Mouse (Mus musculus): ENCODE data around the gene Pdcd4. TPM values are rescaled to one million over a fixed set of nuclear protein-coding genes. Genes with fewer than 3 reads are reported as not detected.

The Pdcd4 gene
- polyA plus RNA-seq, 1 experiment from 2014 or later = 122 TPM

DNA sequence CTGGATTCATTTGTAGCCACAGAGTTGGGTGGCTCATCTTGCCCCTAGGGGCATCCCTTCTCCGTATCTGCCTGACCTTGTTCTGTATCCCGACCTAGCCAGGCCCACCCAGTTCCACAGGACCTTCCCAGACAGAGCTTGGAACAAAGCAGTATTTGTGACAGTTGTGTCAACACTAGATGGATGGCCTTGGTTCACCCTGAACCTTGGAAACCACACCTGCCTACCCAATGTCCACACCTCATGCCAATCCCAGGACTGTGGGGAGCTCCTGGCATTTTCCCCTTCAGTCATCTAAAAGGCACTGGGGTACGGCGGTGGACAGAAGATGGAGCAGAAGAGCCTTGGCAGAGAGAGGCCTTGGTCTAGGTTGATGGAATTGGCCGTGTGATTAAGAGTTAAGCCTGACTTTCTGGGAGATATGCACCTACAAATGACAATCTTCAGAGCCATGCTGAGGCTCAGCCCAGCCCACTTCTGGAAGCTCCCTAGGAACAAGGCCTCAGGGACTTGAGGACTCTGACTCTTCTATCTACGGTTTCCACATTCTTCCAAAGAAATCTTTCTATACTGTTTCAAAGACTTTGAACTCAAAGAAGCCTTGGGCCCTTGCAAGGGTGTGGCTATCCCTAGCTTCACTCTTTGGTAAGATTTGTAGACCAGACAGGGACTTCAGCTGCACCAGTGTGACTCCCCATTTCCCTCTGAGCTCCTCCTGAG, 18.9 kb upstream of the Pdcd4 start:
- ATAC-seq (ENCODE audit: insufficient number of reproducible peaks, low FRiP score, low TSS enrichment, low read depth) = no peak
- no peak overlapping the region for H3K4me2 ChIP-seq (replicated peaks)
- H3K9ac ChIP-seq = no peak overlapping the region
- 77% methylated on average over 6 of the region's 6 CpGs for WGBS
- H3K27me3 ChIP-seq = no peaks in the 10 kb centered on the region
- H3K9me3 ChIP-seq (replicated peaks) = no peaks in the 10 kb centered on the region
- peaks cover 23% of the 10 kb centered on the region for H3K4me1 ChIP-seq
- no peak overlapping the region for H3K27ac ChIP-seq (replicated peaks)
- H3K4me3 ChIP-seq (replicated peaks) = no peak overlapping the region
- H3K36me3 ChIP-seq = no peaks in the 10 kb centered on the region

DNA sequence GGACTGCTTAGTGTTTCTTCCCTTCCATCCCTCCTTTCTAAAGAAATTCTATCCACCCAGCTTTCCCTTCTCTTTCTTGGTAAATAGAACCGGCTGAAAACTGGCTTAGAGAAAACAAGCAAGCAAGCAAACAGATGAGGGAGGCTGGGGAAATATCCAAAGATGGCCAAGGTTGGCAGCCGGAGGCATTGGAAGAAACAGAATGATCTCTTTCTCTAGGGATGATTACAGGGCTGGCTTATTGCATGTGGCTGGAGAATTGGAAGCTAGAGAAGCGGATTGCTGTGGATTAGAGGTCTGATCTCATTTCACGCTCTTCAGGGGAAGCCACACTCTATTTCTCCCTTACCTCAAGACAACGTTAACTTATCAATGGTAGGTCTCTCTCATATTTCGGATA, 16.8 kb upstream of the Pdcd4 start:
- Histone ChIP-seq H3K9me3 (replicated peaks) (no peaks in the 10 kb centered on the region), H3K4me1 (peaks cover 23% of the 10 kb centered on the region), H3K4me2 (replicated peaks) (no peak overlapping the region), H3K9ac (no peak overlapping the region), H3K36me3 (no peaks in the 10 kb centered on the region), H3K27me3 (no peaks in the 10 kb centered on the region), H3K27ac (replicated peaks) (peak overlapping the region; percentile 73), H3K4me3 (replicated peaks) (no peak overlapping the region)
- ATAC-seq (ENCODE audit: insufficient number of reproducible peaks, low FRiP score, low TSS enrichment, low read depth) = no peak
- WGBS = 55% methylated on average over 6 of the region's 6 CpGs

DNA sequence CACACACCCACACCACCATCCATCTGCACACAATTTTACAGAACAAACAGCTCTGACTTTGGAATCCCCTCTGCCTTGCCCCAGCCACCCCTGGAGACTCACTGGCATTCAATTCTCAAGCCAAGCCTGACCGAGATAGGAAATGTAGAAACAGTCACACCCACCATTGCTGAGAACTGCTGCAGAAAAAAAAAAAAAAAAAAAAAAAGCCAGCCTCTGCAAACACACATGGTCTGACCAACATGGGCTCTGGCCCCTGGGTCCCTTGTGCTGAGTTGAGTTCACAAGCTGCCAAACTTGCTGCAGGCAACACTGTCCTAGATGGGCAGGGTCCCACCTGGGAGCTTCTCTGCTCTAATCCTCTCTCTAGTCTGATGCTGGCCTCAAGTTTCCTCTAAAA, 14.3 kb upstream of the Pdcd4 start:
- Histone ChIP-seq H3K27me3 (no peaks in the 10 kb centered on the region), H3K9ac (no peak overlapping the region), H3K4me2 (replicated peaks) (no peak overlapping the region), H3K4me3 (replicated peaks) (no peak overlapping the region), H3K4me1 (peaks cover 23% of the 10 kb centered on the region), H3K27ac (replicated peaks) (peak overlapping the region; percentile 13), H3K9me3 (replicated peaks) (no peaks in the 10 kb centered on the region), H3K36me3 (no peaks in the 10 kb centered on the region)
- WGBS = 28% methylated on average over 1 of the region's 1 CpGs
- no peak for ATAC-seq (ENCODE audit: insufficient number of reproducible peaks, low FRiP score, low TSS enrichment, low read depth)

DNA sequence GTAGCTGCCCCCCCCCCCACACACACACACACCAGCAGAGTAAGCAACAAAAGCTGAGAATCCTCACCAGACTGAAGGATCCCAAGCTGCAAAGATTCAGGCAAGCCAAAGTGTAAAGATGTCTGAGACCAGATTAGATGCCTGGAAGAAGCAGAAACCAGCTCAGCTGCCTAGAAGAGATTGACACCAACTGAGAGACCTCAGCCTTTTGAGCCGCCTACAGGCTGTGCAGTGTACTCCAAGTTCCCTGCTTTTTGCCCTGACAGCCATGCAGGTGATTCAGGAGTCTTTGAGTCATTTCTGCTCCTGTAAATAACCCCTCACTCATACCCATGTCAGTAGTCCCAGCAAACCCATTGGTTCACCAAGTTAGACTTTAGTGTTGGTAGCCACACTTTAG, 11.6 kb upstream of the Pdcd4 start:
- 83% methylated on average over 1 of the region's 1 CpGs for WGBS
- H3K27ac ChIP-seq (replicated peaks) = no peak overlapping the region
- no peak for ATAC-seq (ENCODE audit: insufficient number of reproducible peaks, low FRiP score, low TSS enrichment, low read depth)
- peaks cover 15% of the 10 kb centered on the region; the same call in 1 of the 2 replicates for H3K4me1 ChIP-seq
- no peak overlapping the region for H3K4me2 ChIP-seq (replicated peaks)
- no peaks in the 10 kb centered on the region for H3K9me3 ChIP-seq (replicated peaks)
- no peaks in the 10 kb centered on the region for H3K27me3 ChIP-seq
- no peak overlapping the region for H3K4me3 ChIP-seq (replicated peaks)
- no peak overlapping the region for H3K9ac ChIP-seq
- H3K36me3 ChIP-seq = no peaks in the 10 kb centered on the region

DNA sequence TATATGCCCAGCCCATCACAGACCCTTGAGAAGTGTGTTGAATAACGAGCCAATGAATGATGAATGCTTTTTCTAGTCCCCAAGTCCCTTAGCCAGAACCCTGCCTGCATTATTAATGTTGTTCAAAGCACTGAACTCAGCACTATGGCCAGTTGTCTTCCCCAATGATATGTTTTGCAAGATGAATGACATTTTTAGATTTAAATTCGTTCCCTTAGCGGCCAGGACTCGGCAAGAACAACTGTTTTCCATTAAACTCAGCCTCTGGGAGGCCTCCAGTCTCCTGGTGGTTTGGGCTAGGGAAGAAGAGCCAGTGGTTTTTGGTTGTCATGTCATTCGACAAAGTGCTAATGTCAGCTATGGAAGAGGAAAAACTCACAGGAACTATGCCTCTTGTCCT, 10.2 kb upstream of the Pdcd4 start:
- Histone ChIP-seq H3K9ac (no peak overlapping the region), H3K36me3 (no peaks in the 10 kb centered on the region), H3K27me3 (no peaks in the 10 kb centered on the region), H3K9me3 (replicated peaks) (no peaks in the 10 kb centered on the region), H3K4me3 (replicated peaks) (no peak overlapping the region), H3K4me1 (peaks cover 4% of the 10 kb centered on the region; the same call in 1 of the 2 replicates), H3K4me2 (replicated peaks) (no peak overlapping the region), H3K27ac (replicated peaks) (peak overlapping the region; percentile 58)
- no peak for ATAC-seq (ENCODE audit: insufficient number of reproducible peaks, low FRiP score, low TSS enrichment, low read depth)
- WGBS = 34% methylated on average over 5 of the region's 5 CpGs

DNA sequence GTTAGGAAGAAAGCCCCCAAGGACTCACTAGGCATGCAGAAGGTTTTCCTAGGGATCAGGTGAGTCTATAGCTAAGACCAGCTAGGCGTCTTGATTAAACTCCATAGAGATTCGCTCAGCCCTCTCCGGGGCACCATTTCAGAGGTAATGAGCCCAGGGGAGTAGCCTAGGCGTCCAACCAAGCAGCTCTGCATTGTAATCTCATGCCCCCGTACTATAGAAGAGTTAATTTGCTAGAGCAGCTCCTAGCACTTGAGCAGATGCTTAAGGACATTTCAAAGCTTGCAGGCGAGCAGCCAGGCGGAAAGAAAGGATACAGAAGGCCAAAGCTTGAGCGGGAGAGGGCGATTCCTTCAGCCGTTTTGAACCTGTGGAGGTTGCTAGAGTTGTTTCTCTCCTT, 6.6 kb upstream of the Pdcd4 start:
- Histone ChIP-seq H3K4me1 (peaks cover 4% of the 10 kb centered on the region; the same call in 1 of the 2 replicates), H3K27me3 (no peaks in the 10 kb centered on the region), H3K27ac (replicated peaks) (no peak overlapping the region), H3K36me3 (no peaks in the 10 kb centered on the region), H3K9ac (no peak overlapping the region), H3K4me3 (replicated peaks) (no peak overlapping the region), H3K4me2 (replicated peaks) (no peak overlapping the region), H3K9me3 (replicated peaks) (no peaks in the 10 kb centered on the region)
- WGBS = 58% methylated on average over 10 of the region's 10 CpGs
- no peak for ATAC-seq (ENCODE audit: insufficient number of reproducible peaks, low FRiP score, low TSS enrichment, low read depth)

DNA sequence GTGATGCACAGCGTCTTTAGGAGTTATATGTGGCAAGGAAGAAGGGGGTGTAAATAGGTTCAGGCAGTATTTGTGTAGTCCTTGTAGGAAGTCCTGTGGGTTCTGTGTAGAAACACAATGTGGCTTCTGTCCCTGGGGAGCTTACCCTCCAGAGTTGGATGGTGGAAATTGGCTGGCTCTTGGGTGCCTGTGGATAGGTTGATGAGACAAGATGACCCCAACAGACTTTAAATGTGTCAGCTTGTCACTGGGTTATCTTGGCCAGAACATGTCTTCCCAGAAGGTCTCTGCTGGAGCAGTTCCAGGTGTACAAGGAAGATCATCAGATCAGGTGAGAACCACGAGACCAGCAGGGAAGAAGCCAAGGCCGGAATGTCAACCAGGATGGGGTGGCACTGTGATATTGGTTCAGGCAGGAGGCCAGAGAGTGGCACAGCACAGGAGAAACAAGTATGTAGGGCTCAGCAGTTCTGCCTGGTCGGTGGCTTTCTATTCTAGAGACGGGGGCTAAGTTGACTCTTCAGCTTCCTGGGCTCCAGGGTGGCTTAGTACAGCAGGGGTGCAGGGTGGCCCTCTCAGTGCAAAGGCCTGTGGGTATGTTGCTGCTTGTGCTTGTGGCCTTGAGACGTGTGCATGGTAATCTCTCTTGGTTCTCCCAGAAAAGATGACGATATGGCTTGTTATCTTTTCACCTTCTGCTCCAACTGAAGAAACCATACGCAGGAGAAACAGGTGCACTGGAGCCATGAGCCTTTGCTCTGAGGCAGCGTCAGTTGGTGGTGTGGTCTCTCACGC, 5.3 kb upstream of the Pdcd4 start:
- Histone ChIP-seq H3K4me3 (replicated peaks) (no peak overlapping the region), H3K4me2 (replicated peaks) (no peak overlapping the region), H3K27ac (replicated peaks) (no peak overlapping the region), H3K9me3 (replicated peaks) (no peaks in the 10 kb centered on the region), H3K9ac (no peak overlapping the region), H3K36me3 (no peaks in the 10 kb centered on the region), H3K4me1 (peaks cover 15% of the 10 kb centered on the region), H3K27me3 (no peaks in the 10 kb centered on the region)
- 86% methylated on average over 10 of the region's 10 CpGs for WGBS
- 0 out of 2 replicates have a peak, but pooled peaks have one; percentile 24 for ATAC-seq (ENCODE audit: insufficient number of reproducible peaks, low FRiP score, low TSS enrichment, low read depth)

DNA sequence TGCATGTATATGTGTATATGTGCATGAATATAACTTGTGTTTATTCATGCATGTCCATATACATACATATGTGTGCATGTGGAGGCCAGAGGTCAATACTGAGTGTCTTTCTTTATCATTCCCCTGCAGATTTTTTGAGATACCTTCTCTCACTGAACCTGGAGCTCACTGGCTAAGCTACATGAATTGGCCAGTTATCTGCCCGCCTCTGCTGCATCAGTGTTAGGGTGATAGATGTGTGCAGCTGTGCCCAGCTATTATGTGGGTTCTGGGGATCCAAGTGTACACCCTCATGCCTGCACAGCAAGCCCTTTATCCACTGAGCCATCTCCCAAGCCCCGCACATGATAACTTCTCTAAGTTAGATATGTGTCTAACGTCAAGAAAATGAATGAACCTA, 4.2 kb upstream of the Pdcd4 start:
- 78% methylated on average over 3 of the region's 3 CpGs for WGBS
- Histone ChIP-seq H3K36me3 (no peaks in the 10 kb centered on the region), H3K9ac (no peak overlapping the region), H3K4me2 (replicated peaks) (no peak overlapping the region), H3K27ac (replicated peaks) (no peak overlapping the region), H3K4me3 (replicated peaks) (no peak overlapping the region), H3K27me3 (no peaks in the 10 kb centered on the region), H3K9me3 (replicated peaks) (no peaks in the 10 kb centered on the region), H3K4me1 (peaks cover 26% of the 10 kb centered on the region)
- ATAC-seq (ENCODE audit: insufficient number of reproducible peaks, low FRiP score, low TSS enrichment, low read depth) = no peak

DNA sequence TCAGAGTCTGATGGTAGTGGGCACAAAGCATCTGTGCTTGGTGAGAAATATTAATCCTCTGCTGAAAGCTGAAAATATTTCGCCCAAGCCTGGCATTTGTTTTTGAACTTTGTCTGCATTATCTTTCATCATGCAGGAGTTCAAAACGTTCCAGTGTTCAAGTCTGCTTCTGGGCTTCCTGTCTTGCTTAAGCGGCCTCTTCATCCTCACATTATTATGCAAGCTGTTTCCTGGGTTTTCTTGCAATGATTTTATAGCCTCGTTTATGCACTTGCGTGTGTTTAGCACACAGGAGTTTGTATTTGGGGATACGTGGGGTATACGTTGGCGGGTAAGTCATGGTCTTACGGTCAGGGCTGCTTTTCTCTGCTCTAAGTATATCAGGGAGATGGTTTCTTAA, 3.7 kb upstream of the Pdcd4 start:
- ATAC-seq (ENCODE audit: insufficient number of reproducible peaks, low FRiP score, low TSS enrichment, low read depth) = no peak
- H3K27ac ChIP-seq (replicated peaks) = no peak overlapping the region
- WGBS = 75% methylated on average over 9 of the region's 9 CpGs
- no peaks in the 10 kb centered on the region for H3K27me3 ChIP-seq
- no peak overlapping the region for H3K4me2 ChIP-seq (replicated peaks)
- H3K9ac ChIP-seq = no peak overlapping the region
- no peak overlapping the region for H3K4me3 ChIP-seq (replicated peaks)
- H3K9me3 ChIP-seq (replicated peaks) = no peaks in the 10 kb centered on the region
- no peaks in the 10 kb centered on the region for H3K36me3 ChIP-seq
- H3K4me1 ChIP-seq = peaks cover 31% of the 10 kb centered on the region

DNA sequence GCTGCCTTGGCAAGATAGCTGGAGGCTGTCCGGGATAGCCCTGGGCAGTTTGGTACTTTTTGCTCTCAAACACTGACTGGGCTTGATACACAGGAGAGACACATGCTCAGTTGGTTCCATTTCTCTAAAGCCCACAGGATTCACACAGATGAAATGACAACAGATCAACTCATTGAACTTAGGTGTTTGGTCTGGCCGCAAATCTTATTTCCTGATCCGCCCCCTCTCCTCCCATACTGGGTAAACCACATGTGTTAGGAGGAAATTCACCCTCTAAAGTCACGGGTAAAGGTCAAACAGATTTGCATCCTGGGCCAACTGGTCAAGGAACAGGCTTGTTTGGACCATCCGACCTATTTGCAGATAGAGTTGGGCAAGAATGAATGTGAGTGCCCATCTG, 2.5 kb upstream of the Pdcd4 start:
- 63% methylated on average over 5 of the region's 5 CpGs for WGBS

DNA sequence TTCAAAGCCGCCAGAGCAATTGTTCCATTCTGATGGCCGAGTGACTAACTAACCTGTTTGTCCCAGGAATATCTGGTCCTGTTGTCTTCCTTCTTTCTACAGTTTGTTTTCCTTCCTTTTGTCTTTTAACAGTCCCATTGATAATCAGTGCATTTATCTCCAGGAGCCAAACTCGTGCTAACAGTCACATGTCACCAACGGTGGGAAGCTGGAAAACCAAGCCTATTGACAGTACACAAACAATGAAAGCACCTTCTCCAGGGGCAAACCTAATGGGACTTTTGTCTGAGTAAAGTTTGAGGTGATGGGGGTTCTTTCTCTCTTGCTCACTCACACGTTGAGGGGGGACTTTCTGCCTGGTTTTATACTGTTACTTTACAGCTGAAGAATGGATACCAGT, 1.8 kb upstream of the Pdcd4 start:
- WGBS = 62% methylated on average over 5 of the region's 5 CpGs

More for the DNA sequence above, 2.5 kb upstream of the Pdcd4 start:
- no peaks in the 10 kb centered on the region for H3K9me3 ChIP-seq (replicated peaks)
- H3K4me2 ChIP-seq (replicated peaks) = no peak overlapping the region
- no peak overlapping the region for H3K9ac ChIP-seq
- no peak overlapping the region for H3K4me3 ChIP-seq (replicated peaks)
- H3K4me1 ChIP-seq = peaks cover 43% of the 10 kb centered on the region
- ATAC-seq (ENCODE audit: insufficient number of reproducible peaks, low FRiP score, low TSS enrichment, low read depth) = no peak
- no peak overlapping the region for H3K27ac ChIP-seq (replicated peaks)
- no peaks in the 10 kb centered on the region for H3K27me3 ChIP-seq
- H3K36me3 ChIP-seq = no peaks in the 10 kb centered on the region

More for the DNA sequence above, 1.8 kb upstream of the Pdcd4 start:
- no peak overlapping the region for H3K27ac ChIP-seq (replicated peaks)
- no peak overlapping the region for H3K4me3 ChIP-seq (replicated peaks)
- H3K27me3 ChIP-seq = no peaks in the 10 kb centered on the region
- peaks cover 49% of the 10 kb centered on the region for H3K4me1 ChIP-seq
- no peaks in the 10 kb centered on the region for H3K9me3 ChIP-seq (replicated peaks)
- no peaks in the 10 kb centered on the region for H3K36me3 ChIP-seq
- H3K9ac ChIP-seq = no peak overlapping the region
- ATAC-seq (ENCODE audit: insufficient number of reproducible peaks, low FRiP score, low TSS enrichment, low read depth) = no peak
- no peak overlapping the region for H3K4me2 ChIP-seq (replicated peaks)

Measured in embryonic facial prominence, embryonic 15.5 days (tissue).